Comparison of ENCODE assay signal across 27 mouse cellular contexts in genomic region chr8:108563420-108563819, GRCm38 (mm10).
A peak's percentile ranks its signal among the peaks of the same experiment; 100 is the strongest.
DNase-seq lines count a peak whose midpoint lies in the region; ATAC-seq and TF ChIP-seq lines count a peak whose summit lies in the region.
"Had no signal": no experiment of that assay in that cellular context is flagged by ENCODE, and none has a peak within 500 bp of the region (broad histone marks: within the 10 kb centered on the region; RNA-seq: fewer than 3 reads in every experiment).

No protein-coding gene starts in this region.

- H3K4me3 ChIP-seq in intestine, embryonic 15.5 days (replicated peaks): no peak overlapping the region
- no peak overlapping the region for H3K4me3 ChIP-seq in intestine, postnatal 0 days (ENCODE audit: low read depth, low read length)
- no peak overlapping the region for H3K4me3 ChIP-seq in midbrain, embryonic 12.5 days
- no peak overlapping the region for H3K4me3 ChIP-seq in midbrain, embryonic 14.5 days (replicated peaks; ENCODE audit: low read depth, low read length)
- no peak overlapping the region for H3K4me3 ChIP-seq in intestine, embryonic 16.5 days (ENCODE audit: low read length)
- no peak overlapping the region for H3K4me3 ChIP-seq in hindbrain, postnatal 0 days (ENCODE audit: low read length)
- H3K4me3 ChIP-seq: embryonic facial prominence, embryonic 13.5 days; embryonic facial prominence, embryonic 15.5 days; erythroblast, embryonic 14.5 days; forebrain, embryonic 10.5 days; forebrain, embryonic 12.5 days had no signal

- 56% methylated on average over 6 of the region's 6 CpGs for WGBS in intestine, embryonic 15.5 days
- 37% methylated on average over 6 of the region's 6 CpGs for WGBS in intestine, postnatal 0 days
- 70% methylated on average over 6 of the region's 6 CpGs for WGBS in midbrain, embryonic 12.5 days
- WGBS in midbrain, embryonic 14.5 days: 55% methylated on average over 6 of the region's 6 CpGs
- WGBS in intestine, embryonic 16.5 days: 55% methylated on average over 6 of the region's 6 CpGs
- WGBS in hindbrain, postnatal 0 days: 62% methylated on average over 6 of the region's 6 CpGs

- peak; percentile 66 for ATAC-seq in intestine, embryonic 15.5 days
- ATAC-seq in intestine, postnatal 0 days: no peak
- ATAC-seq in midbrain, embryonic 12.5 days (ENCODE audit: low FRiP score, low read depth): no peak
- ATAC-seq in midbrain, embryonic 14.5 days (ENCODE audit: low FRiP score, low TSS enrichment): no peak
- ATAC-seq in intestine, embryonic 16.5 days: peak; percentile 55; the same call in 1 of the 2 replicates
- ATAC-seq in hindbrain, postnatal 0 days: no peak
- ATAC-seq: activated CD4-positive, CD25-positive, alpha-beta regulatory T cell, adult 4 months; forebrain, embryonic 14.5 days; forebrain, embryonic 16.5 days; Patski had no signal

- no peak overlapping the region for H3K27ac ChIP-seq in intestine, embryonic 15.5 days
- no peak overlapping the region for H3K27ac ChIP-seq in intestine, postnatal 0 days (ENCODE audit: low read depth, low read length)
- H3K27ac ChIP-seq in midbrain, embryonic 12.5 days (replicated peaks): peak overlapping the region; percentile 36
- H3K27ac ChIP-seq in midbrain, embryonic 14.5 days (replicated peaks; ENCODE audit: low read depth, low read length): no peak overlapping the region
- no peak overlapping the region for H3K27ac ChIP-seq in intestine, embryonic 16.5 days (ENCODE audit: low read length)
- H3K27ac ChIP-seq in hindbrain, postnatal 0 days: no peak overlapping the region
- H3K27ac ChIP-seq: embryonic facial prominence, embryonic 13.5 days; embryonic facial prominence, embryonic 15.5 days; forebrain, embryonic 10.5 days; forebrain, embryonic 12.5 days had no signal

- no peak overlapping the region for H3K9ac ChIP-seq in intestine, embryonic 15.5 days
- H3K9ac ChIP-seq in intestine, postnatal 0 days (ENCODE audit: low read depth, low read length): no peak overlapping the region
- no peak overlapping the region for H3K9ac ChIP-seq in midbrain, embryonic 12.5 days (replicated peaks)
- no peak overlapping the region for H3K9ac ChIP-seq in midbrain, embryonic 14.5 days (replicated peaks; ENCODE audit: low read length)
- no peak overlapping the region for H3K9ac ChIP-seq in intestine, embryonic 16.5 days (ENCODE audit: low read depth, low read length)
- no peak overlapping the region for H3K9ac ChIP-seq in hindbrain, postnatal 0 days (replicated peaks; ENCODE audit: low read length)
- H3K9ac ChIP-seq: embryonic facial prominence, embryonic 13.5 days; embryonic facial prominence, embryonic 15.5 days; forebrain, embryonic 12.5 days had no signal

- no peak for DNase-seq in midbrain, embryonic 14.5 days
- peak; percentile 35 for DNase-seq in R1 (ENCODE audit: low read depth, low spot score)
- no peak for DNase-seq in adrenal gland, postnatal 36 days
- DNase-seq in hindbrain, postnatal 0 days (ENCODE audit: low spot score): no peak
- DNase-seq: adrenal gland, adult 8-10 months; adrenal gland, postnatal 14 days; cerebellum, adult 11 months; cerebellum, adult 18-20 months; cerebellum, adult 8-10 months; cerebellum, adult 9-11 months; cerebellum, postnatal 14 days; cerebellum, postnatal 36 days; embryo, embryonic 11 days had no signal

- no peaks in the 10 kb centered on the region for H3K9me3 ChIP-seq in intestine, embryonic 15.5 days
- H3K9me3 ChIP-seq in intestine, postnatal 0 days (ENCODE audit: control insufficient read depth): no peaks in the 10 kb centered on the region
- no peaks in the 10 kb centered on the region for H3K9me3 ChIP-seq in midbrain, embryonic 12.5 days
- H3K9me3 ChIP-seq in midbrain, embryonic 14.5 days (ENCODE audit: control insufficient read depth, low read length): peaks cover 3% of the 10 kb centered on the region; the same call in 1 of the 2 replicates
- H3K9me3 ChIP-seq in intestine, embryonic 16.5 days (ENCODE audit: control insufficient read depth, low read length): no peaks in the 10 kb centered on the region
- no peaks in the 10 kb centered on the region for H3K9me3 ChIP-seq in hindbrain, postnatal 0 days (ENCODE audit: low read length)
- H3K9me3 ChIP-seq: embryonic facial prominence, embryonic 15.5 days; forebrain, embryonic 10.5 days; forebrain, embryonic 12.5 days had no signal

- no peak for TF ChIP-seq CTCF in intestine, postnatal 0 days (IDR thresholded peaks at IDR 0.05; ENCODE audit: low read depth)
- TF ChIP-seq CTCF in hindbrain, postnatal 0 days (IDR thresholded peaks at IDR 0.05; ENCODE audit: low read depth): no peak

- no peak overlapping the region for H3K4me2 ChIP-seq in intestine, embryonic 15.5 days (replicated peaks)
- H3K4me2 ChIP-seq in intestine, postnatal 0 days (replicated peaks; ENCODE audit: low read depth): no peak overlapping the region
- no peak overlapping the region for H3K4me2 ChIP-seq in midbrain, embryonic 12.5 days (replicated peaks)
- H3K4me2 ChIP-seq in midbrain, embryonic 14.5 days (ENCODE audit: low read length): no peak overlapping the region
- H3K4me2 ChIP-seq in intestine, embryonic 16.5 days (ENCODE audit: low read depth, low read length): no peak overlapping the region
- no peak overlapping the region for H3K4me2 ChIP-seq in hindbrain, postnatal 0 days (ENCODE audit: low read depth, low read length)
- H3K4me2 ChIP-seq: embryonic facial prominence, embryonic 13.5 days; embryonic facial prominence, embryonic 15.5 days; forebrain, embryonic 12.5 days had no signal

- no peaks in the 10 kb centered on the region for H3K36me3 ChIP-seq in intestine, embryonic 15.5 days
- no peaks in the 10 kb centered on the region for H3K36me3 ChIP-seq in intestine, postnatal 0 days (ENCODE audit: control insufficient read depth, insufficient read depth)
- no peaks in the 10 kb centered on the region for H3K36me3 ChIP-seq in midbrain, embryonic 12.5 days
- H3K36me3 ChIP-seq in midbrain, embryonic 14.5 days (ENCODE audit: control insufficient read depth, insufficient read depth, low read length): no peaks in the 10 kb centered on the region
- no peaks in the 10 kb centered on the region for H3K36me3 ChIP-seq in intestine, embryonic 16.5 days (ENCODE audit: control insufficient read depth, insufficient read depth, low read length)
- H3K36me3 ChIP-seq in hindbrain, postnatal 0 days (ENCODE audit: insufficient read depth, low read length): no peaks in the 10 kb centered on the region
- H3K36me3 ChIP-seq: embryonic facial prominence, embryonic 13.5 days; embryonic facial prominence, embryonic 15.5 days; forebrain, embryonic 10.5 days; forebrain, embryonic 12.5 days; G1E had no signal

- no peaks in the 10 kb centered on the region for H3K4me1 ChIP-seq in intestine, embryonic 15.5 days (replicated peaks)
- H3K4me1 ChIP-seq in intestine, postnatal 0 days (replicated peaks; ENCODE audit: control insufficient read depth, insufficient read depth, low read length): 0 out of 2 replicates have a peak, but pooled peaks cover 5% of the 10 kb centered on the region
- H3K4me1 ChIP-seq in midbrain, embryonic 12.5 days: peaks cover 5% of the 10 kb centered on the region; the same call in 1 of the 2 replicates
- H3K4me1 ChIP-seq in midbrain, embryonic 14.5 days (ENCODE audit: control insufficient read depth, insufficient read depth, low read length): no peaks in the 10 kb centered on the region; the same call in 1 of the 2 replicates
- H3K4me1 ChIP-seq in intestine, embryonic 16.5 days (ENCODE audit: control insufficient read depth, insufficient read depth, low read length): 0 out of 2 replicates have a peak, but pooled peaks cover 2% of the 10 kb centered on the region
- H3K4me1 ChIP-seq in hindbrain, postnatal 0 days (ENCODE audit: insufficient read depth, low read length): no peaks in the 10 kb centered on the region
- H3K4me1 ChIP-seq: embryonic facial prominence, embryonic 13.5 days; embryonic facial prominence, embryonic 15.5 days; forebrain, embryonic 10.5 days; forebrain, embryonic 12.5 days had no signal

- H3K27me3 ChIP-seq in intestine, embryonic 15.5 days (replicated peaks): no peaks in the 10 kb centered on the region
- H3K27me3 ChIP-seq in intestine, postnatal 0 days (replicated peaks; ENCODE audit: control insufficient read depth, insufficient read depth, low read length): peaks cover 38% of the 10 kb centered on the region
- no peaks in the 10 kb centered on the region for H3K27me3 ChIP-seq in midbrain, embryonic 12.5 days
- no peaks in the 10 kb centered on the region for H3K27me3 ChIP-seq in midbrain, embryonic 14.5 days (ENCODE audit: control insufficient read depth, insufficient read depth, low read length)
- H3K27me3 ChIP-seq in intestine, embryonic 16.5 days (replicated peaks; ENCODE audit: control insufficient read depth, insufficient read depth, low read length): peaks cover 6% of the 10 kb centered on the region; the same call in 1 of the 2 replicates
- no peaks in the 10 kb centered on the region for H3K27me3 ChIP-seq in hindbrain, postnatal 0 days (ENCODE audit: insufficient read depth, low read length)
- H3K27me3 ChIP-seq: embryonic facial prominence, embryonic 13.5 days; embryonic facial prominence, embryonic 15.5 days; forebrain, embryonic 12.5 days had no signal

Comparison
In these comparisons a context has a peak if more than half of its experiments do, and no peak if none do; other contexts are left out.
1. ATAC-seq: peak in intestine, embryonic 15.5 days (single experiment) and intestine, embryonic 16.5 days (single experiment); none in intestine, postnatal 0 days (single experiment), midbrain, embryonic 12.5 days (single experiment), midbrain, embryonic 14.5 days (single experiment) and hindbrain, postnatal 0 days (single experiment).